Mouse (Mus musculus): ENCODE measurements around the gene 1700056E22Rik.

The 1700056E22Rik gene

DNA sequence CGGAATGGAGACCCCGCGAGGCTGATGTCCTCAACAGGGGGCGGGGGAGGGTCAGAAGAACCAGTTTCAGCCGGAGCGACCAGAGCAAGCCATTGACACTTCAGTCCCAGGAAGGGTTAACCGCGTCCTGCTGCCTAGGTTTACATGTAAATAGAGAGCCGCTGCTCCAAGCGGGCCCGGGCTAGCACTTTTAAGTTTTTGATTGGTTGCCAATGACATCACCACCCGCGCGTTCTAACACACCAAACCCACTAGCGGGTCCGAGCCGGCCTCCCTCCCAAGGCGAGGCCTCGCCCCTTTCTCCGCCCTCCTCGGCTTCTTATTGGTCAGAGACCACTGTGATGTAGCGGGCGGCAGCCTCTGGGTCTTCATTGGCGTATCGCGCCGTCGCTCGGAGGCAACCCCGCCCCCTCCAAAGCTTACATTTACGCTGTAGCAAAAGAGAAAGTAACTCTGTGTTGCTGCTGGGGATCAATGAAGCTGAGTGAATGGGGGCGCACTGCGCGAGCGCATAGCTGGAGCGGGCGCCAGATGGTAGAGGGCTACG lies at the start of gene 1700056E22Rik:
Gene 1700056E22Rik, minus strand, starts transcription at position 291 of the 547 bp plus-strand sequence.
- peak; percentile 94 for DNase-seq (ENCODE audit: low read depth, low spot score)

DNA sequence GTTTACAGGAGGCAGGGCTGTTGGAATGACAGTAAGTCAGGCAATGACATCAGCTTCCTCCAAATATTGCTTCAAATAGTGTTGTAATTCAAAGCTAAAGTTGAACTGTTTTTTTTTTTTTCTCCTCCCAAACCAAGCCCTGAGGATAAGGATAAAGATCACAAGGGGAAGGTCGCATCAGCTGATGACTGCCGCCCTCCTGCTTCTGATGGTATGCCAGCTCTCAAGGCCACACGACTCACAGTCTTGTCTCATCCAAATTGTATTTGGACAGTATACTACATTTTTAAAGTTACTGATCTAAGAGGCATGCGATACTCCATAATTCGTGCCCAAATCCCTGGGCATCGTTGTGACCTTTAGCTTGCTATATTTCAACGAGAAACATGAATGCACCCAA lies 49.1 kb upstream of the 1700056E22Rik start:
- DNase-seq (ENCODE audit: low read depth, low spot score): no peak

DNA sequence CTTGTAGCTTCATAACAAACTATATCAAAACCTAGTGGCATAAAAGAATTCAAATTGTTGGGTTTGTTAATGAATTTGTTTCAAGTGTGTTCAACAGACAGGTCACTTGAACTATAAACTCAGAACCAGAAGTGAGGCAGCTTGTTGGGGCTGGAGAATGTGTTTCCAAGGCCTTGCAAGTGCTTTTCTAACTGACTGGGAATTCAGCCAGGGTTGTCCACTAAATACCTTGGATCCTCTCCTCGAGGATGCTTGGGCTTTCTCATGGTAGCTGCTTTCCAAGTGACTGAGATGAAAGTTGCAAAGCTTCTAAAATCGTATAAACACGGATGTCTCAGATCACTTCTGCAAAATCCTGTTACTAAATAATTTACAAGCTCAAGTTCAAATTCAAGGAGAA lies 48.6 kb upstream of the 1700056E22Rik start:
- no peak for DNase-seq (ENCODE audit: low read depth, low spot score)

DNA sequence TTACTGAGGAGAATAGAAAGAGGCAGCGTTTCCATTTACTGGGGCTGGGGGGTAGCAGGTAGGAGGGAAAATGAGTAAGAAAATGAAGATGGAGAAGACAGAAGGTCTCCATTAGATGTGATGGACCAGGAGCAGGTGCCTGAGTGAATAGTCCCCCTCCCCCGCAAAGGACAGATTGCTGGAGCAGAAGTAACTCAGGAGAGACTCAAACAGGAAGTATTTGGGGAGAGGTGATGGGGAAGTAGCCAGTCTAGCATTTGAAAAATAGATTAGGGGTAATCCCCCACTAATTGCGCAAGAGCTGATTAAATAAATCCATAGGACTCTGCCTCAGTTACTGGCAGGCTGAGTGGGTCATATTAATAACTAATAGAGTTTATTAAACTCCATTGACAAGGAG lies 45.2 kb upstream of the 1700056E22Rik start:
- no peak for DNase-seq (ENCODE audit: low read depth, low spot score)

GRCm38 (mm10) chr1:184076756-184077155 lies 42.7 kb upstream of the 1700056E22Rik start:
- no peak for DNase-seq (ENCODE audit: low read depth, low spot score)

GRCm38 (mm10) chr1:184076065-184076464 lies 42.0 kb upstream of the 1700056E22Rik start:
- no peak for DNase-seq (ENCODE audit: low read depth, low spot score)

- no peak for DNase-seq (ENCODE audit: low read depth, low spot score)
Measured at GRCm38 (mm10) chr1:184068971-184069370, 34.9 kb upstream of the 1700056E22Rik start.

DNA sequence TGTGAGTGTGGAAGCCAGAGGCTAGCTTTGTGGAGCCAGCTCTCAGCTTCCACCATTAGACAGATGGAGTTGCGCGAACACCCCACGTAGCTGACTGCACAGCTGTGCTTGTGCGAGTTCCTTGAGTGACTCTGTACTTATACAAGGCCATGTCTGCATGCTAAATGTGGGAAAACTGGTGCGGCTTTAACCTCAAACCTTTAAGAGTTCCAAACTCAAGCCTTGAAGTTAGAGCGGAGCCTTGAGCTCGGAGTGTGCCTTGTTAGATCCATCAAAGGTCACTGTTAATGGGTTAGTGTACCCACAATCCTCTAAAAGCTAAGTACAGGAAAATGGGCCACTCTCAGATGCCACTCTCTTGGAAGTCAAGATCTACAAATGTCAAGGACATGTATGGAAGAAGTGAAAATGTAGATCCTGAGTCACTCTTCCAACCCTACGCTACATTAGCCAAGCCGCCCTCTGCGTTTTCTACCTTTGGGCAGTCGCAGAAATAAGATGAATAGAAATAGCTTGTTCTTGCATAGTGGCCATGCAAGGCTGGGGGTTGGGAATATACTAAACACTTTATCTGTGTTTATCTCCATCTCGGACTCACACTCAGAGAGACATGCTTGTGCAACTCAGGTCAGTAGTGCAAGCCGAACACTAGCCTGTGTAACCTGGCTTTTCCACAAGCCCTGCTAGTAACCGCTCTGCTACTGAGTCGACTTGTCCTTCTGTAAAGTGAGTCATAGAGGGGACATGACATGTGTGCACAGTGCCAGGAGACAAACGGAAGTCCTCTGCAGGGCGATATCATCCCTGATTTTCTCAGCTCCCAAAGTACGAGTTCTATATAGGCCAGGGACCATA lies 33.8 kb upstream of the 1700056E22Rik start:
- DNase-seq (ENCODE audit: low read depth, low spot score): no peak

DNA sequence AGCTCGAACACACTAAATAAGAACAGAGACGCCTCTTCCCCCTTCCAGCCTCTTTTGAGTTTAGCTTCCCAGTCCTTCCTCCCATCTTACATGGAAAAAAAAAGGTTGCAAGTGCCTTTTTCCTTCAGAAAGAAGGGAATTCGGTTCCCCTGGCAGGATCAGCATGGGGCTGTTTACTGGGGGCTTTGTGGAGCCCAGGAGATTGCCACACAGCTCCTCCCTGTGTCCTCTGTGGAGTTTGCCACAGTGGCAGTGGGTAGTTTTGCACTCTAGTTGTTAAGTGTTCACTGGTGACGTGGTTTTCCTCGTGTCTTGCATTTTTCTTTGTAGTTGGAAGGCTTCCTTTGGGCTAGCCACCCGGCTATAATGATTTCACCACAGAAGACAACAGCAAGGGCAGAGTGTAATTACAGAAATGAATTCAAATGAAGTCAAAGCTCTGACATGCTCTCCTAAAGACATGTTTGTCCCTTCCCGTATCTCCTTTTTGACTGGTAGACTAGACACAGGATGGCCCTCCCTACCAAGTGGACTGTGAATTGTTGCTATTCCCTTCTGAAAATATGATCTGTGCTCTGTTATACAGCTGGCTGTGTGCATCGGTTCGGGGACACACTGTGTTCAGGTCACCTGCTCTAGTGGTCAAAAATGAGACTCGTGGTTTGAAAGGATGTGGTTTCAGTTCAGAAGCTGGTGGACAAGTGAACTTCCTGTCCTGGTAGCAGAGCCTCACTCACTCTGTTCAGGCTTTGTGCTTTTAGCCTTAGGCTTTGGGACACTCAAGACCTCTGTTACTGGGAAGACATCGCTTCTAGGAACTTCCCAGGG lies 32.6 kb upstream of the 1700056E22Rik start:
- no peak for DNase-seq (ENCODE audit: low read depth, low spot score)

DNA sequence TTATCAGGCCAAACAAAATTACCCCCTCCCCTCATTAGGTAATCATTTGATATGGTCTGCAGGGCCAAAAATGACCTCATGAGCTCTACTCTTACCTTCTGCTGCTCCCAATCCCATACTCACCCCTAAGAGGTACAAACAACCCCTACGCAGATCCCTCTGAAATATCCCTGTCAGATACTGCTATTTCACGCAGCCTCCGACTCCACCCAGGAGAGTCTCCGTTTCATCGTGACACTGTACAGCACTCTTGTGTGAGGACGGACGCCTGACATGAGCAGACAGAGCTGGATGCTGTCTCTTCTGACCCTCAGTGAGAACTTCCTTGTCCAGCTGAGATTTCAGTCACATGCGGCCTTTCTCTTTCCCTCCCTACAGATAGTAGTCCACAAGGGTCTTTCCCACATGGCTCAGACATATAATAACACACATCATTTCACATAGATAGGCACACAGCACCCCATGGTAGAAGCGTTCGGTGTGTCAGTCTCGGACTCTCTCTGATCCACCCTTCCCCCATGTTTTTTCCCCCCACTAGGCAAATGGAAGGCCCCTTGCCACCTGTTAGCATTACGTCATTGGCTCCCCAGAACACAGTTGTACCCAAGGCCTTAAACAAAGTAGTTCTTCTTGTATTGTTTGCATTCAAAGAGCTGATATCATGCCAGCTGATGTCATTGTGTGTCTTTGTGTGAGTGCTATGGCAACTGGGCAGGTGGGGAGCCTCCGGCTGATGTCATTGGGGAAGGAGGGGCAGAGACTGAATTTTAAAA lies 31.7 kb upstream of the 1700056E22Rik start:
- DNase-seq (ENCODE audit: low read depth, low spot score): no peak

- no peak for DNase-seq (ENCODE audit: low read depth, low spot score)
Measured at GRCm38 (mm10) chr1:184064306-184064705, 30.2 kb upstream of the 1700056E22Rik start.

DNA sequence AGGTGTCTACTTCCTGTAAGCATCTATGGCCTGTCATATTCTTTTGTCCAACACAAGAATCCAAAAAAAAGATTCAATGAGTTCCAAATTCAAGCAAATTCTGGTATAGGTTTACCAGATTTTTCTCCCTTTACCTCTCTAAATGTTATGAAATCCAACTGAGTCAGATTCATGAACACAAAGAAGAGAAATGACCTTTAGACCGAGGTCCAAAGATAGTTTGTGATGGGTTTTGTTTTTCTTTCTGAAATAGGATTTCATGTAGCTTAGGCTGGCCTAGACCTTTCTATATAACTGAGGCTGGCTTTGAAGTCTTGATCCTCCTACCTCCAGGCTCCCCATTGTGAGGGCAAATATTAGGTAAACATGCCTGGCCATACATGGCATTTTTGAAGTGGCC lies 27.8 kb upstream of the 1700056E22Rik start:
- DNase-seq (ENCODE audit: low read depth, low spot score): no peak

DNA sequence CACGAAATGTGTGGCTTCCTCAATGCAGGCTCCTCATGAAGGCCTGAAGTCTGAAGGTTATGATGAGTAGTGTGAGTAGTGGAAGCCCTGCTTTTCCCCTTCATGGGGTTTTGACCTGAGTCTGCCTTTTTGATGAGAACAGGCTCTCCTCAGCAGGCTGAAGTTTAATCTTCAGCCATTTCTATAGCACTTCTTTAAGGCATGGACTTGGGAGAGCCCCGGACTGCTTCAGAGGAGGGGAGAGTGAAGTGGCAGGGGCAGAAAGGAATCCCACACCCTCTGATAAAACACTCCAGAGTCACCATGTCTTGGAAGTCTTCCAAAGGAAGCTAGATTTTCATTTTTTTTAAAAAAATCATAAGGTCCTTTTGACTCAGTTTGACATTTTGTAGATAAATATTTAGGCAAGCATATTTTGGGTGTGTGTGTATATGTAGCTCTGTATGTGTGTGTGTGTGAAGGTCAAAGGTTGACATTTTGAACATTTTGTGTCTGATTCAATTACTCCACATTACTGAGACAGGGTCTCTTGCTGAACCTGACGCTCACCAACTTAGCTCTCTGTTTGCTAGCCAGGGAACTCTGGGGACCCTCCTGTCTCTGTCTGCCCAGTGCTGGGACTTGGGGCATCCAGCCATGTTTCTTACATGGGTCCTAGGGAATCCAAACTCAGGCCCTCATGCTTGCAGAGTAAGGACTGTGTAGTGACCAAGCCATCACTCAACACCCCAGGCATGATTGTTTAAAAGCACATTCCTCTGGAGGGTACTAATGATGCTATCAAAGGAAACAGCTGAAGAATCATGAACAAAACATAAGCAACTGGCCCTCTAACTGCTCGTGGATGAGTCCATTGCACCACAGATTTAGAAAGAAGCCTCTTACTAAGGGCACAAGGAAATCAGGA lies 27.0 kb upstream of the 1700056E22Rik start:
- DNase-seq (ENCODE audit: low read depth, low spot score): no peak

DNA sequence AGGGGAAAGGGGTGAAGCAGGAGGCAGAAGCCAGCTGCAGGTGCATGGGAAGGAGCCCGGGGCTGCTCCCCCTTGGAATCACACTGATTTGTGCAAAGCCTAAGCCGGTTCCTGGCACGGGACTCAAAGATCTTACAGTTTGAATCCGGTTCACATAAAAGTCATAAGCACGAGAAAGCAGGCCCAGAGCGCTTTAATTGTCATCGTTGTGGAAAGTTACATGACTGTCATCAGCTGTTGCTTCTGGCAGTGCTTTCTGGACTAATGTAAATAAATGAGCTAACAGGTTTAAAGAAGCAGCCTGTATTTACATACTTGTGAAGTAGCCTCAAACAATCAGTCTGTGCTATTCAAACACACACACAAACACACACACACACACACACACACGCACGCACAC lies 26.3 kb upstream of the 1700056E22Rik start:
- no peak for DNase-seq (ENCODE audit: low read depth, low spot score)

- no peak for DNase-seq (ENCODE audit: low read depth, low spot score)
Measured at GRCm38 (mm10) chr1:184059814-184060213, 25.7 kb upstream of the 1700056E22Rik start.

DNA sequence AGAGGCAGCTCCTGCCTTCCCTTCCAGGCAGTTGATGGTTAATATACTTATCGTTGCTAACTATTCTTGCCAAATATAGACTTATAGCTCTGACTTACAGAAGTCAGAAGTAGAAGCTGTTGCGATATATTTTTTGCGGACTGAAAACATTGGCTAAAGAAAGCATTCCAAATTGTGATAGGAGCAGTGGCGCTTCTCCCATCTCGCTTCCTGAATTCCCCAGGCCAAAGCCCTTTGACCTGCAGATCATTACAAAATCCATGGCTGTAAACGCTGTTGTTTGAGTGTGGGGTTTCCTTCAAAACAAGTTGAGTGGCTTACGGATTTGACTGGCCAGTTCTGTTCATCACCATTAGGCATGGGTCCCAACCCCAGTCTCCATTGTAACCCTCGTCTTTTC lies 24.1 kb upstream of the 1700056E22Rik start:
- no peak for DNase-seq (ENCODE audit: low read depth, low spot score)

DNA sequence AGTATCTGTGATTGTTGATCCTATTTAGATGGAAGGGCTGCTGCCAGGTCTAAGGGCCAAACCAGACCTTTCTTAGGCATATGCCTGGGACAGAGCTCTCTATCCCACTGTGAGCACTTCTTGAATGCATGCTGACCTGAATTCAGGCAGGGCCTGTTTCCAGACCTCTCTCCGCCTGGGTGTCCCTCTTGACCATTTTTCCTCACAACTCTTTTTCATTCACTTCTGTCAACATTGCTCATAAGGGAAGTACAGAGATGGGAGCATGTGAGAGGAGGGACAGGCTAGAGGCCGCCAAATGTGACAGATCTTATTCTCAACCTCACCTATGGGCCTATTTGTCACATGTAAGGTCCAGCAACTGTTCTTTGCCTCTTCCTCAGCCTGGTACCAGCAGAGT lies 20.1 kb upstream of the 1700056E22Rik start:
- DNase-seq (ENCODE audit: low read depth, low spot score): no peak

- DNase-seq (ENCODE audit: low read depth, low spot score): no peak
Measured at GRCm38 (mm10) chr1:184053711-184054110, 19.6 kb upstream of the 1700056E22Rik start.

DNA sequence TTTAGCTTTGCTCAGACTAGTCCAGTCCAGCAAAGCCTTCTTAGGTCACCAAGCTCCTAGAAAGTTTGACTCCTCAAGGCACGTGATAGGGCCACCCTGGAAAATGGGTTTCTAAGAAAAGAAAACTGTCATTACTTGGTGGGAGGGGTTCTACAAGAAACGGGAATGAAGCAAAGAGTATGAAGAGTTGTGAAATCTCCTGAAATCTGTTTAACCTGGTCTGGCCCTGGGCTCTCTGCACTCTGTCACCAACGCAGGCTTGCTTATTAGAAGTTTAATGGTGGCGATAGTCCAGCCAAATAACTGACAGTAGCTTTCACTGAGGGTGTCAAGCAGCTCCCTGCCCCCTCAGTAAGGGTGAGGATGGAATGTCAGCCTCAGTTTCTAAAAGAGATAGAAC lies 19.0 kb upstream of the 1700056E22Rik start:
- no peak for DNase-seq (ENCODE audit: low read depth, low spot score)

DNA sequence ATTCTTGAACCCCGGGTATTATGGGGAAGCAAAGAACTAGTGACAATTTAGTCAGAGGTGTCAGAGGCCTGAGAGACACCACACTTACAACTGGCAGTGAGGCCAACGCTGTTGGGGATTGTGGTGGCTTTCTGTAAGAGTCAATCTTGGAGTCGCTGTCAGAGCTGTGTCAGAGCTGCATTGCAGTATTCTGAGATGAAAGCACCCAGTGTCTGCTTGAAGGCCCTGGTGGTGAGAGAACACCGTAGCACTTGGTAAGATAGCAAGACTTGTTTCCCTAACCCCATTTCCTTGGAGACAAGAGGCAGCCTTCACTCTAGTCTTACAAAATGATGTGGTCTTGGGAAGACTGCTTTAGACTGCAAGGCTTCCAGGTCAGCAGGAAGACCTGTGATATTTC lies 18.2 kb upstream of the 1700056E22Rik start:
- DNase-seq (ENCODE audit: low read depth, low spot score): no peak

- DNase-seq (ENCODE audit: low read depth, low spot score): no peak
Measured at GRCm38 (mm10) chr1:184051824-184052223, 17.7 kb upstream of the 1700056E22Rik start.
